Mouse (Mus musculus) lung, postnatal 25 days (tissue): Measurements from ENCODE around the gene Plcd4.

Source experiments
- DNase-seq: peaks from one replicate; pipeline ENCODE4 v3.0.0; 2022; ENCODE audit warnings: low spot score

The Plcd4 gene

DNA sequence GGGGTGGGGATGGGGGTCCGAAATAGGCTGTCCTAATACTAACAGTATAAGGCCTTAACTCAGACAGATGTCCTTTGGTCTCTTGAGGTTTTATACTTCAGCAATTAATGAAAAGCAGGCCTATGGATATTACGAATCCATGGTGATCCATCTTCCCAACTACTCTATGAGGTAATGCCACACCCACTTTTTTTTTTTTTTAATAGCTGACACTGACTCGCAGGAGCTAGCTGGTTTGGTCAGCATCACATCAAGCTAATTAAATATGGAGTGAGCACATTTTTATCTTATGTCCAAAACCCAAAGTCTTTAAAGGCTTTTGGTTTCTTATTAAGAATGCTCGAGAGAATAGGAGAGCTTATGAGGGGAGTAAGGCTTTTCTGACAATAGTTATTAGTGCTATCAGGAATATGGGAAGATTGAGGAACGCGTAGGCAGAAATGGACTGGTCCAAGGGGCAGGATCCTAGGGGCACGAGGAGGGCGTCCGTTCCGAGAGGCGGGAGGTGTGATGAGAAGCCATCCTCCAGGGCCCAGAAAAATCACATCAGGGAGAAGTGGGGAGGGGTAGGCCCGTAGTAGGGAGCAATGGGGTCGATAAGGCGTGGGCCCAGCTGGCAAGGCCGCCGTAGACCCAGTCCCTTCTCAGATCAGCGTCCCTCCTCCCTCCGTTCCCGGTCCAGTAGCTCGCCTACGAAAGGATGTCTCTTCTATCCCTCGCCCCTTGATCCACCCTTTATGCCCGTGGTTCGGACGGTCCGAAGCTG is 58.0 kb downstream of the Plcd4 start:
- no peak for DNase-seq

GRCm38 (mm10) chr1:74601267-74601962 is 58.7 kb downstream of the Plcd4 start, which contains the start of the genes Rnf25 and Stk36:
Gene Rnf25, minus strand, starts transcription at chr1:74601397.
Gene Stk36, plus strand, starts transcription at chr1:74601445.
- peak; percentile 90 for DNase-seq
